Mouse (Mus musculus) natural killer cell, adult 2 months (primary cell): Measurements from ENCODE around the gene Sept8.
"Not testable (repeated sequence)": the region's sequence is repeated elsewhere in the genome, so short reads cannot be mapped to it uniquely, and the experiment has no call there.

Experiments
- DNase-seq, 2 experiments: peaks; one replicate each; pipeline ENCODE4 v3.0.0; 2022; ENCODE audit warnings: low spot score in 2 of 2

The Sept8 gene

DNA sequence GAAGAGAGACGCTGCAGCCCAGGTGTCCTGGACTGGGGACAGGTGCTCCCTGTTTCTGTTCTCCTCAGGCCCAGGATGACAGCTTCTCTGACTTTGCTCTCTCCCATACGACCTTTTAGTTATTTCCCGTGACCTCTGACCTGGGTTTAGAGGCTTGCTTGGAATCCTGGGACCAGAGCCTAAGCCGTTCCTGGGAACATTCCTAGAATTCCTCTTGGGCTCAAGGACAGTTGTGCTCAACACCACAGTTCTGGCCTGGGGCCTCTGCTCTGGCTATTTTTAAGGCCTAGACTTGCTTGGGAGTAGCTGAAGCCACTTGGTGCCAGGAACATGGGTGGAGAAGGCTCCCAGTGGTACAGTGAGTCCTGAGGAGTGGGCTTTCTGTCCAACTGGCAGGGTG lies 6.4 kb downstream of the Sept8 start:
- no peak for DNase-seq

DNA sequence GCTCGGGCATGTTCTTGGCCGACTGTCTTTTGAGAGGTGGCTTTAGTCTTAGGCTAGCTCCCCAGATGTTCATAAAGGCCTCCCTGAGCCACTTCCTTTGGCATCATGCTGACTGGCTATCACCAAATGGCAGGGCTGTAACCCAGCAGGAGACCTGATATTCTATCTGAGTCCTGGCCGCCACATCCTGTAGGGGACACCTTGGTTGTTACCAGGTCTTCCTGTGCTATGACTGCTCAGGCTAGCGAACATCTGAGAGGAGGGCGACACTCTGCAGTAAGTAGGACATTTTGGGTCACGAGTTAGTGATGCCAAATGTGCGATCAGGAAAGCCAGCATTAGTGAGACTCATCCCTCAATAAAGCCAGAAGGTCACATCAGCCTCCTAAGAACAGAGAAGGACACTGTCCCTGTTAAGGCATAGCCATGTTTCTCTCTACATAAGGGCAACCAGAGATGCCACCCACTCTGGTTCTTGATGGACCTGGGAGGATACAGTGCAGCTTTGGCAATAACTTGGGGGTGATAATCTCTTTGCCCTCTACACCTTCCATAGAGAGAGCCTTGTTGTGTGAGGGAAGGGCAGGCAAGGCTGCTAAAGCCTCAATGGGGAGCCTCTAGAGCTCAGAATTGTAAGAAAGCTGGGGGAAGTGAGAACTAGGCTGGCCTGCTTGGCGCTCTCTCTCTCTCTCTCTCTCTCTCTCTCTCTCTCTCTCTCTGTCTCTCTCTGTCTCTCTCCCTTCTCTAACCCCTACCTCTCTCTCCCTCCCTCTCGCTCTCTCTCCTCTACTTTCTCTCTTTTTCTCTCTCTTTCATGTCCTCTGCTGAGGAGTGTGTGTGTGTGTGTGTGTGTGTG lies 9.6 kb downstream of the Sept8 start:
- DNase-seq, result peak in 1 of 2 experiments; percentile 15

DNA sequence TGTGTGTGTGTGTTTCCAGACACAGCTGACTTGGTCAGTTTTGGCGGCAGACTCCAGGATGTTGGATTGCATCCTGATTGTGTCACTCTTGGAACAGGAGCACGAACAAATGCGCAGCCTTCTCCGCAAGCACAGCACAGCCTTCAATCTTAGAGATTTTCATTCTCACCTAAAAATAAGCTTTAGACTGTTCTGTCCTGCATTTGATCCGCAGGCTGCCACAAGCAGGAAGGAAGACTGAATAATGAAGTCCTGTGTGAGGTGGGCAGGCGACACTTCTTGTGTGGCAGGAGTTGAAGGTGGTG lies 10.1 kb downstream of the Sept8 start:
- DNase-seq, result no peak

DNA sequence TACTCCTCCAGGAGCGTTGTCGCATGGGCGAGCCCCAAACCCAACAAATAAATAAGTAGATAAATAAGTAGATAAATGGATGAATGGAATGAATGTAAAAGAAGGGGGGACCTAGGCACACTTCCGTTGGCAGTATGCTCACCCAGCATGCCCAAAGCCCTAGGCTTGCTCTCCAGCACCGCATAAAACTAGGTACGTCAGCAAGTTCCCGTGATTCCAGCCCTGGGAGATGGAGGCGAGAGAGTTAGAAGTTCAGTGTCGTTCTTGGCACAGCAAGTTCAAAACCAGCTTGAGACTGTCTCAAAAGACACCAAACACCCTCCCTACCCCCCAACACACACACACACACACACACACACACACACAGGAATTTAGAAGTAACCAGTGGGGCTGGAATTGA lies 10.9 kb downstream of the Sept8 start:
- DNase-seq, result no peak

DNA sequence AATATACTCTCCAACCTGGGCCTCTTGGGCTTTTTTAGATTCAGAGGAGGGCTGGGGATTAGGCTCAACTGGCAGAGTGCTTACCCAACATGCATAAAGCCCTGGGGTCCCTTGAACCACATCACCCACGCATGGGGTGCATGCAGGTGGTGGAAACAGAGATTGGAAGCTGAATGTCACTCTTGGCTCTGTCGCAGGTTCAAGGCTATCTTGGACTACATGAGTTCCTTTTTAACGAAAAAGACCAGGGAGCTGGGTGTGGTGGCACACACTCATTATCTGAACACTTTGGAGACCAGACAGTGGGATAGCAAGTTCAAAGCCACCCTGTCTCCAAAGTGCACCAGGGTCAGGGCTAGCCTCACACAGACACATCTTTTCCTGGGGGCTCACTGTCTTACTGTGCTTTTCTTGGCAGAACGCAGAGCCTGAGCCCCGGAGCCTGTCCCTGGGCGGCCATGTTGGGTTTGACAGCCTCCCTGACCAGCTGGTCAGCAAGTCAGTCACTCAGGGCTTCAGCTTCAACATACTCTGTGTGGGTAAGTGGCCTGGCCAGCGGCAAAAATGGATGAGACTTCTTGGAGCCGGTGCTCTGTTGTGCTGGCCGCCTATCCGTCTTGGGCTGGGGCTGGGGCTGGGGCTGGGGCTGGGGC lies 12.6 kb downstream of the Sept8 start:
- no peak for DNase-seq

DNA sequence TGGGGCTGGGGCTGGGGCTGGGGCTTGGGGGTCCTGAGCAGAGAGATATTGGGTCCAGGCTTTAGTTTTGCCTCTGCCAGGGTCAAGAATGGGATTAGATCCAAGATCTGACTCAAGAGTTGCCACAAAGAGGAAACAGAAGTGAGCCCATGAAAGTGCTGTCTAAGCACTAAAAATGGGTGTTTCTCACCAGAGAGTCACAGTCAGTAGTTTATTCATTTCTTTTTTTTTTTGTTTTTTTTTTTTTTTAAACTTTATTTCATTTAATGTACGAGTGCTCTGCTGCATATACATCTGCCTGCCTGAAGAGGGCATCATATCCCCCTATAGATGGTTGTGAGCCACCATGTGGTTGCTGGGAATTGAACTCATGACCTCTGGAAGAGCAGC lies 13.2 kb downstream of the Sept8 start:
- DNase-seq, result no peak

DNA sequence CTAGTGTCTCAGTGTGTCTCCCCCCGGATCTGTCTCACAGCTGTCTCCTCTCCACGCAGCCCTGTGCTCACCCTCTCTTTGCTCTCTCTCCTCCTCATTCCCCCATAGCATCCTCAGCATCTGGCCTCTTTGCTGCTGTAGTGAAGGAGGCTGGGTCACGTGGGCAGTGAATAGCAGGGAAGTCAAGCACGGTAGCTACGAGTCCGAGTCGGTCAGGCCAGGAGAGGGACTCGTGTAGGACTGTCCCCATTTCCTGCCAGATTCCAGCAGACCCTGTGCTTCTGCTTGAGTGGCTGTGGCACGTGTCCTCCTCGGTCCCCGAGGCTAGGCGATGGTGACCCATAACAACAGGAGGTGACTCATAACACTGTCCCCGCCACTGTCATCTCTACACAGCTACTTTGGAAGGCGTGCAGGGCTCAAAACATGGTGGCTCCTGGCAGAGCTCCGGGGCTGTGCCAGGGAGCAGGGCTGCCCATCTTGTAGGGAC lies 20.0 kb downstream of the Sept8 start:
- no peak for DNase-seq

DNA sequence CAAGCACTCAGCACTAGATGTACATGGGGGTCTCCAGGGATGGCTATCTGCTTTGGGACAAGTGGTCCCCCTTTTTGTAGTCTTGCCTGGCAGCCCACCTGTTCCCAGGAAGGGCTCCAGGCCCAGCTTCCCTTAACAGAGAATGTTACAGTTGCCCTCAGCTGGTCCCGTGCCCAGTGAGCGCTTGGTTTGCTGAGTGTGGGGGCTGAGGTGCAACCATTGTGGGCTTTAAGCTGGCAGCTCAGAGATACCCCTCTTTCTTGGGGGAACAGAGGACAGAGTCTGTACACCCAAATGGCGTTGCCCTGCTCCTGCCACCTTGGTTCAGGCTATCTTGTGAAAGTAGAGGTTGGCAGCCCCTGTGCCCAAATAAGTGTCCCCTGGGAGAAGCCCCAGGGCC lies 21.3 kb downstream of the Sept8 start:
- DNase-seq, result no peak

DNA sequence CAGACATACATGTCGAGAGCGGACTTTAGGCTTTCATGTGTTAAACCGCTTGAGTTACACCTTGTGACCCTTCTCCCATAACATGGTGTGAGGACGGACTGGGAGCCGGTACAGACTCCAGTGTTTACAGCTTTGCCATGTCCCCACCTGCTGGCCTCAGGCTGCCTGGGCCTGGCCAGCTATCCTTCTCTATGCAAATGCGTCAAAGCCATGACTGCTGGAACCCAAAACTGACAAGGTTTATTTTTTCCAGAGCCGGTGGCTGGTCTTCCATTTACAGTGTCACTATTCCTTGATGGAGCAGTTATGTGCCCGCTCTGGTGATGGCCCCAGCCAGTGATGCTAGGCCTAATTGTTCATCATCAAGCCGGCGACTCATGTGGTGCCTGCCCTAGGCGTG lies 22.2 kb downstream of the Sept8 start:
- no peak for DNase-seq

DNA sequence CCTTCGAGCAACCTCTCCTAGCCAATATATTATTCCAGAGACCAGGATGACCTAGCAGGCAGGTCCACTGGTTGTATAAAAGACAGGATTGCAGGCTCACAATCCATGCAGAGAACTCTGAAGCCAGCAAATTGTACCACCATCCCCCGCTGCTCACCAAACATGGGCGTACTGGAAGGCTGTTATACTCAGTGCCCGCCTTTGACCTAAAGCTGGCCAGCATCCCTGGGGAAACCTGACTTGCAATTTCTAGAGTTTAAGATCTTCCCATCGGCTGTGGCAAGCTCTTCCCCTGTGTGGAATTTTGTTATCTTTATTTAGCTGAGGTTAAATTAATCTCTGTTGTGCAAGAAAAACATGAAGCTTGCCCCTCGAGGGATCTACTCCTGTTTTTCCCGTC lies 24.0 kb downstream of the Sept8 start:
- DNase-seq, result no peak

DNA sequence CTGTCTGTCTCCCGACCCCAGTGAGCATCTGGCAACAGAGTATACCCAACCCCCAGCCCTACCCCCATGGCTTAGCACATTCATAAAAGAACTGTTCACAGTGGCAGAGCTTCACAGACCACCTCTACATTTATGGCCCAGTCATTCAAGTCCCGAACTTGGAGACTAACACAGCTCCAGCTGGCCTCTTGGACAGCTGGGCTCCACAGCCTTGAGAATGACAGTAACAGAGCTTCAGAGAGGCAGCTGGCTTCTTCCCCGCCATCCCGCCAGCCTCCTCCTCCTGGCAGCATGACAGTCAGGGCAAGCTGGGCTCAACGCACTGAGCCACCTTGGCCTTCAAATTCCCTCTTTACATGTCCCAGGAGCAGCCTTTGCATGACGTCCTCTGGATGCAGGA lies 27.2 kb downstream of the Sept8 start:
- no peak for DNase-seq

DNA sequence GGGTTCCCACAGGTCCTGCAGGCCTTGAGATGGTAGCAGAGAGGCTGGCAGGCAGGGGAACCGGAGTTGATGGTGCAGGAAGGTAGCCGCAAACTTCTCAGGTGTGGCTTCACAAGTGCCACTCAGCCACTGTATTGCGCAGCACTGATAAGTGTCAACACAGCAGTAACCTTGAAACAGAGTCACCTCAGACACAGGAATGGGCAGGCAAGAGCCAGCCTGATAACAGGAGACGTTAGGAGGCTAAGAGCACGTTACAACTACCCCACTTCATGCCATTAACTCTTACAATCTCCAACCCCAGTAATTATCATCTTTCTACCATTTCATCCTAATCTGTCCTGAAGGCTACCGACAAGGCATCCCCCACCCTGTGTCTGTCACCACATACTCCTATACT lies 28.5 kb downstream of the Sept8 start:
- DNase-seq, result no peak

DNA sequence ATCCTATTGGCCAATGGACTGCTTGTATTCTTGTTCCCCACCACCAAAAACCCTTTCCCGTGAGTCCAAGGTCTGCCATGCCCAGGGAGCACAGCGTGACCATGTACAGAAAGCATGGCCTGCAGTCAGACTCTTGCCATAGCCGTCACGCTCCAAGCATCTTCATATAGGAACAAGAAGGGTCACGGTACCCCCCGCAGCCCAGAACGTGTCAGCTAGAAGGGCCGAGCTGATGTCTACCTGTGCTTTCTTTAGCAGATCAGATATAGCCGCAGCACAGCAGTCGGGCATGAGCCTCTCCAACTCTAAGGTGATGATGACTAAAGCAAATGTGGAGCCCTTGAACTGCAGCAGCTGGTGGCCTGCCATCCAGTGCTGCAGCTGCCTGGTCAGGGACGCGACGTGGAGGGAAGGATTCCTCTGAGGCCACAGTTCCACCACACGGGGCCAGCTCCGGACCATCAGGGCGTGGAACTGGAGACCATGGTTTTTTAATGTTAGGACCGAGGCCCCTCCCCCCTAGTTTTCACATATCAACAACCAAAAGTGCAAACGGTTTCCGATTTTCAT lies 29.1 kb downstream of the Sept8 start:
- no peak for DNase-seq

DNA sequence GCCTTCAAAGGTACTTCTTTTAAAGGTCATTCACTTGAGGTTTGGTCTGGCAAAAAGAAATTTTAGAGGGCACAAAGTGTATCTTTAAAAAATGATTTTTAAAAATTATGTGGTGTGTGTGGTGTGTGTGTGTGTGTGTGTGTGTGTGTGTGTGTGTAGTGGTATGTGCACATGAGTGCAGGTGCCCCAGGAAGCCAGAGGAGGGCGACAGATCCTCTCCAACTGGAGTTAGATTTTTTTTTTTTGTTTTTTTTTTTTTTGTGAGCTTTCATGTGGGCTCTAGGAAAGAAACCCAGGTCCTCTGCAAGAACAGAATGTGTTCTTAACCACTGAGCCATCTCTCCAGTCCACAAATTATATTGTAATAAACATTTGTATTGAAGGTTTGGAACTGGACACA lies 31.7 kb downstream of the Sept8 start:
- no peak for DNase-seq

DNA sequence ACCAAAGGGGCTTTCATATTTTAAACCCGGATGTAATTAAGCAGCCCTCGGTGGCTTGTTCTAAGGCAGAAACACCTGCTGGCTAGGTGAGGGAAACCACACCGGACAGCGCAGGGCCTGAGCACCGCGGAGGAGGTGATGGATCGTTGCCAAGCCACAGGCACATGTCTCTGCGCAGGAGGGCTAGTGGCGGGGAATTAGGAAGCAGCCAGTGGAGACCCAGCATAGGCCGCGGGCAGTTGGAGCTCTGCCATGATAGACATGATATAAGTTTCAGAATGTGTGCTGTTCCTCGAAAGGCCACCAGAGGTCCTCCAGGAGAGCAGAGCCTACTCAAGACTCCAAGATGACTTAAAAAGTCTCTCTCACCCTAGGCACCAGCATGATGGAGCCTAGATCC lies 32.7 kb downstream of the Sept8 start:
- no peak for DNase-seq

DNA sequence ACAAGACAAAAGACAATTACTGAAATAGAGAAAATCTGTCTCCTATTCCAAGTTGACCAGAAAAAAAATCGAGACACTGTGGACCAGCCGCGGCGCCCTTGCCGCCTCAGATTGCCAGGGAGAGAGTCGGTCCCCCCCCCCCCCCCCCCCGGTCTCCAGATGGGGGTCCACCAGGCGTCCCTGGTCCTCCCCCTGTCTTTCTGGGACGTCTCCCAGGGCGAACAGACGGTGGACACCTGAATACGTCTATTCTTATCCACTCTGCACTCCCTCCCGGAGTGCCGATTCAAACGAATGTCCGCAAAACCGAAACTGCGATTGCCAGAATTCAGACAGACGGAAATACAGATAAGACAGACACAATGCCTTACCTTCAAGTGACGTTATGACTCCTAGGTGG lies 37.5 kb downstream of the Sept8 start:
- DNase-seq, result not testable (repeated sequence)

DNA sequence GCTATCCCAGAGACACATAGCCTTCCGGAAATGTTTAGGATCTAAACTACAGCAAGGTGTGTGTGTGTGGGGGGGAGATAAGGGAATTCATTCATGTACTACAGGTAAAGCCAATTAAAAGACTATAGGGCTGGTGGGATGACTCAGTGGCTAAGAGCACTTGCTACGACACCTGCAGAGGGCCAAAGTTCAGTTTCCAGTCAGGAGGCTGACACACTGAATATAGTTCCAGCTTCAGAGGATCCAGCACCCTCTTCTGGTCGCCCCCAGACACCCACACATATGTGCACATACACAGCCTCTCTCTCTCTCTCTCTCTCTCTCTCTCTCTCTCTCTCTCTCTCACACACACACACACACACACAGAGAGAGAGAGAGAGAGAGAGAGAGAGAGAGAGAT lies 38.9 kb downstream of the Sept8 start:
- not testable (repeated sequence) for DNase-seq

DNA sequence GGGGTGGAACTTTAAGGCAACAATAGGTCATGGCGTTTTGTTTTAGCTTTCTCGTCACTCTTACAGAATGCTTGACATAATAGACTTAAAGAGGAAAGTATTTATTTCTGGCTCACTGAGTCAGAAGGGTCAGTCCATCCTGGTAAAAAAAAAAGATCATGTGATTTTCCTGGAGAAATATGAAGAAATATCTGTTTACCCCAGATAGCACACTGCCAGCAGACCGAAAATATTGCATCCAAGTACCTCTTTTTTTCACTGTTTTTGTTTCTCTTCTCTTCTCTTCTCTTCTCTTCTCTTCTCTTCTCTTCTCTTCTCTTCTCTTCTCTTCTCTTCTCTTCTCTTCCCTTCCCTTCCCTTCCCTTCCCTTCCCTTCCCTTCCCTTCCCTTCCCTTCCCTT lies 40.9 kb downstream of the Sept8 start:
- DNase-seq, result not testable (repeated sequence)

DNA sequence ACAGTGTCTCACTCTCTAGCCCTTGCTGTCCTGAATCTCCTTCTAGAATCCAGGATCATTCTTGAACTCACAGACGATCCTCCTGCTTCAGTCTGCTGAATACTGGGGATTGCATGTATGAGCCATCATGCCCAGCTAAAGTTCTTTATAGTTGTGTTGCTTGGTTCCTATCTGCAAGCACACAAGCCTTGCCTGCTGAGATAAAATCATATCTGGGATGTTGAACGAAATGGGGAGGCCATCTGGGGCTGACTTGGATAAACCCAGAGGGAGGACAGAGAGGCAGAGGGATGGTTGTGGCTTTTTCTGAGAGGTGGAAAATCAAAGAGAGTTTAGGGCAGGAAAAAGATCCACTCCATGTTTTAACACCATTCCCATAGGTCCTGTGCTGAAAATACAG lies 42.9 kb downstream of the Sept8 start:
- DNase-seq, result no peak

DNA sequence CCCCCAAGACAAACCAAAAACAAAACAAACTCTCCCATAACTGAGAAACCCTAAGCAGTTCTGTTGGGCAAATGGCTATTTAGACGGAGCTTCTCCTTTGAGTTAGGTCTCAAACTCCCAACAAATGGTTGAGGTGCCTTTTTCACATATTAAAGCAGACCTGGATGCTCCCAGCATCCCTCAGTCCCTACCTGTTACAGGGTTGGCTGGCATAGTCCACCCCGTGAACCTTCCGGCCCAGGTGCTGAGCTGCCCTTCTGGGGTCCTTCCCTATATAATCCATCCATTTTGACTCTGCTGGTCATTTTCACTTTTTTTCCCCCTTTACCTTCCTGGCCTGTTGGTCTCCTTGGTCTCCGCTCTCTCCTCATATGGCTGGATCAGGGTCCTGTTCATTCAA lies 47.6 kb downstream of the Sept8 start:
- no peak for DNase-seq

DNA sequence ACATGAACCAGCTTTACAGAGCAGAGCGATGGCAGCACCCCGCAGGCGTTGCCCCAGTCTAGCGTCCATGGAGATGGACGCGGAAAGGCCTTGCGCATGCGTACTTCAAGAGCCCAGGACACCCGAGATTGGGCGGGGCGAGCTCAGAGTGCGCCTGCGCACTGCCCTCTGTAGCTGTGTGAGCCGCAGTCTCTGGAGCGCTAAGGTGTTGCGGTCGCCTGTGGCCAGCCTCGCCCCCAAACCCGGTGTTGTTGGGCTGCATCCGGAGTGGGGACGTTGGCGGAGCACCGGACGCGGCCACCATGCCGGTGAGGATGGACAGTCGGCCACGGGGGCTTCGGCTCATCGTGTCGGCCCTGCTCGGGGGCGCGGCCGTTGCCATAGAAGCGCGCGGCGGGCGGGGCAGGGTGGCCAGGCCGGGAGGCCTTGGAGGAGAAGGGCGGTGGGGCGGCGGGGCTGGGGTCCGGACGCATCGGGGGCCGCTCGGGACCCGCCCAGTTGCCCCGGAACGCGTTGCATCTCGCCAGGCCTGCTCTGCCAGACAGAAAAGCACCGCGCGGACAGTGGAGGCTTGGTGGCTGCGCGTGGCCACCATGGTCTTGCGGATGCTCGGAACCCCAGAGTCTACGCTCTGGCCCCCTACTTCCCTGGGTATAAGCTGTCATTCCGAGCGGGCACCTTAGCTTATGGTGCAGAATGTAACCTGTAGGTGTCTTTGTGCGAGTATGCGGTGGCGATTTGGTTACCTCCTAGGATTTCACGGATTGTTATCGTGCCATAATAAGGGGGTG lies 48.4 kb downstream of the Sept8 start, which contains the start of gene Kif3a:
Gene Kif3a, plus strand, starts transcription at position 156 of the 791 bp plus-strand sequence.
- peak; percentile 90 to 94 for DNase-seq

DNA sequence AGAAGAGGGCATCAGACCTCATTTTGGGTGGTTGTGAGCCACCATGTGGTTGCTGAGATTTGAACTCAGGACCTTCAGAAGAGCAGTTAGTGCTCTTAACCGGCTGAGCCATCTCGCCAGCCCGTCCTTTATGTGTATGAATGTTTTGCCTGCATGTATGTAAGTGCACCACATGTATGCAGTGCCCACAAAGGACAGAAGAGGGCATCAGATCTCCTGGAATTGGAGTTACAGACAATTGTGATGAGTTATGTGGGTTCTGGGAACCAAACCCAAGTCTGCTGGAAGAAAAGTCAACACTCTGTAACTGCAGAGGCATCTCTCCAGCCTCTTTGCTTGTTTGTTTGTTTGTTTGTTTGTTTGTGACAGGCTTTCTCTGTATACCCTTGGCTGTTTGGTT lies 61.5 kb downstream of the Sept8 start:
- no peak for DNase-seq
